Mouse (Mus musculus) MEL (cell line): ENCODE measurements at regions not wholly inside any gene's neighbourhood (a gene's known extent, or its start where the extent isn't known, plus 50 kb on each side); places are given as distances from the start of the nearest gene placed in this dataset.

ENCODE experiments used
- CTCF ChIP-seq, 3 experiments: IDR thresholded peaks in 2 of 3; conservative IDR thresholded peaks in 1 of 3; 2 replicates each; pipeline ENCODE4 v1.5.1; 2011 to 2012; ENCODE audit warnings: low read length in 3 of 3, low read depth in 2 of 3, mild to moderate bottlenecking in 2 of 3, improper control_type of control experiment in 1 of 3, inconsistent platforms in 1 of 3, mixed read lengths in 1 of 3, moderate library complexity in 1 of 3; ENCODE audit not compliant: control insufficient read depth in 1 of 3, insufficient read depth in 1 of 3, poor library complexity in 1 of 3, severe bottlenecking in 1 of 3
- EP300 ChIP-seq, 2 experiments: IDR thresholded peaks; 2 replicates each; pipeline ENCODE4 v1.6.1; 2011; ENCODE audit warnings: improper control_type of control experiment in 2 of 2, low read length in 2 of 2, low read depth in 1 of 2, mild to moderate bottlenecking in 1 of 2
- JUND ChIP-seq: IDR thresholded peaks from 2 replicates; pipeline ENCODE4 v1.6.1; 2011; ENCODE audit warnings: low read depth, mild to moderate bottlenecking, improper control_type of control experiment, low read length
- MAZ ChIP-seq: IDR thresholded peaks from 2 replicates; pipeline ENCODE4 v1.6.1; 2012; ENCODE audit warnings: low read depth, mild to moderate bottlenecking, inconsistent platforms, low read length, improper control_type of control experiment
- MXI1 ChIP-seq: IDR thresholded peaks from 2 replicates; pipeline ENCODE4 v1.6.1; 2011; ENCODE audit warnings: mild to moderate bottlenecking, low read depth, low read length, improper control_type of control experiment
- POLR2A ChIP-seq, 2 experiments: IDR thresholded peaks; 2 replicates each; pipeline ENCODE4 v1.6.1; 2011 to 2012; ENCODE audit warnings: low read length in 2 of 2, mild to moderate bottlenecking in 2 of 2, control low read depth in 1 of 2, improper control_type of control experiment in 1 of 2, low read depth in 1 of 2, moderate library complexity in 1 of 2; ENCODE audit not compliant: control insufficient read depth in 1 of 2, insufficient read depth in 1 of 2, poor library complexity in 1 of 2
- POLR2AphosphoS2 ChIP-seq: IDR thresholded peaks from 2 replicates; pipeline ENCODE4 v1.6.1; 2011; ENCODE audit warnings: low read length, improper control_type of control experiment
- SIN3A ChIP-seq: IDR thresholded peaks from 2 replicates; pipeline ENCODE4 v1.6.1; 2012; ENCODE audit warnings: low read length, improper control_type of control experiment, inconsistent platforms
- TBP ChIP-seq: IDR thresholded peaks from 2 replicates; pipeline ENCODE4 v1.8.0; 2011; ENCODE audit warnings: low read depth, low read length, improper control_type of control experiment
- TCF12 ChIP-seq: IDR thresholded peaks from 2 replicates; pipeline ENCODE4 v1.6.1; 2014; ENCODE audit warnings: low read depth, mild to moderate bottlenecking, inconsistent platforms, low read length, improper control_type of control experiment, moderate library complexity
- USF1 ChIP-seq: IDR thresholded peaks from 2 replicates; pipeline ENCODE4 v1.6.1; 2014; ENCODE audit warnings: low read depth, mild to moderate bottlenecking, inconsistent platforms, low read length, improper control_type of control experiment, moderate library complexity
- USF2 ChIP-seq, 2 experiments: IDR thresholded peaks; 2 replicates each; pipeline ENCODE4 v1.6.1; 2011 to 2012; ENCODE audit warnings: improper control_type of control experiment in 2 of 2, low read length in 2 of 2, borderline replicate concordance in 1 of 2, inconsistent platforms in 1 of 2, low read depth in 1 of 2, mild to moderate bottlenecking in 1 of 2; ENCODE audit not compliant: insufficient read depth in 1 of 2
- ZNF384 ChIP-seq: IDR thresholded peaks from 2 replicates; pipeline ENCODE4 v1.6.1; 2012; ENCODE audit warnings: low read depth, mild to moderate bottlenecking, inconsistent platforms, low read length, improper control_type of control experiment

- TF ChIP-seq SIN3A (no peak), CTCF (IDR thresholded peaks at IDR 0.05 in 2 of 3, conservative IDR thresholded peaks at IDR 0.05 in 1 of 3; ENCODE audit: control insufficient read depth in 1 of 3, insufficient read depth in 1 of 3, low read depth in 2 of 3, low read length in 3 of 3, poor library complexity in 1 of 3, severe bottlenecking in 1 of 3) (no peak), ZNF384 (no peak), USF2 (IDR thresholded peaks at IDR 0.05; ENCODE audit: borderline replicate concordance in 1 of 2, insufficient read depth in 1 of 2, low read depth in 1 of 2, low read length in 2 of 2) (no peak), USF1 (no peak), POLR2A (IDR thresholded peaks at IDR 0.05; ENCODE audit: control insufficient read depth in 1 of 2, insufficient read depth in 1 of 2, low read depth in 1 of 2, low read length in 2 of 2, poor library complexity in 1 of 2) (no peak), MXI1 (no peak), MAZ (no peak), POLR2AphosphoS2 (no peak), TCF12 (no peak), JUND (no peak), EP300 (IDR thresholded peaks at IDR 0.05; ENCODE audit: low read depth in 1 of 2, low read length in 2 of 2) (no peak), TBP (no peak)
These were observed 82.9 kb downstream of the Atp6v1g3 start for GRCm38 (mm10) chr1:138356407-138356806.
